Mouse (Mus musculus) forebrain, embryonic 10.5 days (tissue): ENCODE measurements around the gene Ankrd1. TPM values are rescaled to one million over a fixed set of nuclear protein-coding genes. Genes with fewer than 3 reads are reported as not detected.

Experiments used
- DNase-seq: peaks from one replicate; pipeline ENCODE4 v3.0.0-alpha.2; 2017; ENCODE audit warnings: low spot score; ENCODE audit errors: extremely low spot score
- H3K27ac ChIP-seq: fragments of 300-500 bp; sonication (generic); 2 replicates; pipeline ENCODE4 v1.5.1; 2016; ENCODE audit warnings: mild to moderate bottlenecking
- H3K27me3 ChIP-seq: fragments of 300-500 bp; sonication (generic); 2 replicates; pipeline ENCODE4 v1.6.1; 2016; ENCODE audit warnings: mild to moderate bottlenecking; ENCODE audit not compliant: poor library complexity, severe bottlenecking
- H3K36me3 ChIP-seq: fragments of 300-500 bp; sonication (generic); replicated peaks from 2 replicates; pipeline ENCODE4 v1.6.1; 2016; ENCODE audit warnings: mild to moderate bottlenecking, moderate library complexity
- H3K4me1 ChIP-seq: fragments of 300-500 bp; sonication (generic); 2 replicates; pipeline ENCODE4 v1.6.1; 2016
- H3K4me3 ChIP-seq: fragments of 300-500 bp; sonication (generic); 2 replicates; pipeline ENCODE4 v1.5.1; 2016; ENCODE audit warnings: mild to moderate bottlenecking, moderate library complexity
- H3K9me3 ChIP-seq: fragments of 300-500 bp; sonication (generic); 2 replicates; pipeline ENCODE4 v1.6.1; 2016; ENCODE audit warnings: mild to moderate bottlenecking, moderate library complexity
- WGBS: fragments of 180-500 bp; shearing (Covaris S2); methylation state at CpG from one replicate; pipeline ENCODE4 v1.1.7; 2016; 5-methylcytosine and 5-hydroxymethylcytosine counted together
- polyA plus RNA-seq: library from polyadenylated mRNA; unstranded; fragments of >200 nt; fragmentation: Nextera tagmentation; extraction: Ambion mirVana; gene quantifications from 2 replicates; pipeline ENCODE4 v1.2.1, GENCODE M21; 2016

Ankrd1 gene
- polyA plus RNA-seq, 1 experiment from 2014 or later: not detected

- H3K9me3 ChIP-seq: no peaks in the 10 kb centered on the region
- no peak overlapping the region for H3K27ac ChIP-seq
- no peaks in the 10 kb centered on the region for H3K27me3 ChIP-seq
- DNase-seq: no peak
- no peaks in the 10 kb centered on the region for H3K4me1 ChIP-seq
- peaks cover 96% of the 10 kb centered on the region for H3K36me3 ChIP-seq
- H3K4me3 ChIP-seq: no peak overlapping the region
- WGBS: 93% methylated on average over 1 of the region's 1 CpGs
These were observed 21.6 kb downstream of the Ankrd1 start for GRCm38 (mm10) chr19:36098265-36098664.

- no peaks in the 10 kb centered on the region for H3K4me1 ChIP-seq
- peaks cover 95% of the 10 kb centered on the region for H3K36me3 ChIP-seq
- H3K9me3 ChIP-seq: no peaks in the 10 kb centered on the region
- no peak overlapping the region for H3K4me3 ChIP-seq
- H3K27ac ChIP-seq: no peak overlapping the region
- DNase-seq: no peak
- 93% methylated on average over 3 of the region's 3 CpGs for WGBS
- no peaks in the 10 kb centered on the region for H3K27me3 ChIP-seq
These were observed 22.7 kb downstream of the Ankrd1 start for GRCm38 (mm10) chr19:36097194-36097593.

GRCm38 (mm10) chr19:36090781-36091180 is 29.1 kb downstream of the Ankrd1 start:
- H3K27me3 ChIP-seq: no peaks in the 10 kb centered on the region
- H3K9me3 ChIP-seq: no peaks in the 10 kb centered on the region
- H3K4me1 ChIP-seq: no peaks in the 10 kb centered on the region
- no peak for DNase-seq
- no peak overlapping the region for H3K27ac ChIP-seq
- H3K4me3 ChIP-seq: no peak overlapping the region
- H3K36me3 ChIP-seq: peaks cover 87% of the 10 kb centered on the region
- WGBS: 64% methylated on average over 5 of the region's 5 CpGs

GRCm38 (mm10) chr19:36083262-36084225 is 36.4 kb downstream of the Ankrd1 start, which contains the start of gene Rpp30:
Gene Rpp30, plus strand, starts transcription at chr19:36083716.
- H3K36me3 ChIP-seq: peaks cover 19% of the 10 kb centered on the region
- peak within 1 kb of the TSS; percentile 87 for H3K27ac ChIP-seq
- H3K27me3 ChIP-seq: no peaks in the 10 kb centered on the region
- peak; percentile 82 for DNase-seq
- H3K4me3 ChIP-seq: peak within 1 kb of the TSS; percentile 85
- WGBS: 2% methylated on average over 34 of the region's 34 CpGs
- peaks cover 12% of the 10 kb centered on the region for H3K4me1 ChIP-seq
- H3K9me3 ChIP-seq: no peaks in the 10 kb centered on the region

- H3K9me3 ChIP-seq: no peaks in the 10 kb centered on the region
- H3K4me1 ChIP-seq: peaks cover 12% of the 10 kb centered on the region
- H3K27ac ChIP-seq: peak overlapping the region; percentile 87
- no peak for DNase-seq
- peak overlapping the region; percentile 85 for H3K4me3 ChIP-seq
- no peaks in the 10 kb centered on the region for H3K27me3 ChIP-seq
- 47% methylated on average over 7 of the region's 7 CpGs for WGBS
- H3K36me3 ChIP-seq: peaks cover 12% of the 10 kb centered on the region; the same call in 1 of the 2 replicates
These were observed 37.2 kb downstream of the Ankrd1 start for GRCm38 (mm10) chr19:36082606-36083261.

- Histone ChIP-seq H3K27ac (no peak overlapping the region), H3K36me3 (no peaks in the 10 kb centered on the region), H3K4me1 (peaks cover 3% of the 10 kb centered on the region; the same call in 1 of the 2 replicates), H3K27me3 (peaks cover 21% of the 10 kb centered on the region), H3K4me3 (no peak overlapping the region), H3K9me3 (no peaks in the 10 kb centered on the region)
- 91% methylated on average over 2 of the region's 2 CpGs for WGBS
- DNase-seq: no peak
These were observed 56.9 kb downstream of the Ankrd1 start for GRCm38 (mm10) chr19:36062801-36063529.

Other genes starting within 250 kb of the Ankrd1 start
- 0.06 TPM in 1 of 2 replicates, not detected in the other for gene Htr7, start 62.6 kb downstream of the Ankrd1 start, polyA plus RNA-seq
- 123 and 126 TPM in 2 replicates for gene Rpp30, start 36.4 kb downstream of the Ankrd1 start, polyA plus RNA-seq
- gene Pcgf5, start 228.2 kb upstream of the Ankrd1 start, polyA plus RNA-seq: 11.6 and 12.0 TPM in 2 replicates